Mouse (Mus musculus) G1E (cell line): ENCODE results near the gene 1700102P08Rik.

Experiments
- CTCF ChIP-seq: IDR thresholded peaks from 2 replicates; pipeline ENCODE4 v1.5.1; 2012; ENCODE audit warnings: low read depth, low read length, inconsistent platforms, mixed read lengths
- TAL1 ChIP-seq: conservative IDR thresholded peaks from 2 replicates; pipeline ENCODE4 v1.6.1; 2012; ENCODE audit warnings: low read depth, low read length, inconsistent platforms, mixed read lengths

DNA sequence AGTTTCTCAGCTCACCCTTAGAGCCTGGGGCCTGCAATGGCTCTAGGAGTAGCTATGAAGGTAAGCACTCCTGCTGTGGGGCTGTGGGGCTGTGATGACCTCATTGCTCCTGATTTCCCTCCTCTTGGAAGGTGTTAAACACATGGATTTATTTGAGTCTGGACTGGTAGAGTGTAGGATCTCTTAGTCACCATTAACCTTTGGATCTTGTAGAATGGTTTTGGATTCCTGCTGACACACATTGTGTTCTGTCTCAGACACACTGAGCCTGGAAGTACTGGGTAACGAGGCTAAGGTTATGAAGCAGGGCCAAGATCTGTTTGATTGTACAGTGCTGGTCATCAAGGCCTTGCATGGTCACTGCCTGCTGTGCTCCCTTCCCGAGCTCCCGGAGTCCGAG lies 13.3 kb upstream of the 1700102P08Rik start:
- TF ChIP-seq TAL1 (no peak), CTCF (no peak)
